Mouse (Mus musculus): ENCODE results near the gene Glis3. TPM values are rescaled to one million over a fixed set of nuclear protein-coding genes. Genes with fewer than 3 reads are reported as not detected.
A peak's percentile ranks its signal among the peaks of the same experiment; 100 is the strongest.

Glis3 gene
- polyA plus RNA-seq, 1 experiment from 2014 or later = 6.0 TPM

DNA sequence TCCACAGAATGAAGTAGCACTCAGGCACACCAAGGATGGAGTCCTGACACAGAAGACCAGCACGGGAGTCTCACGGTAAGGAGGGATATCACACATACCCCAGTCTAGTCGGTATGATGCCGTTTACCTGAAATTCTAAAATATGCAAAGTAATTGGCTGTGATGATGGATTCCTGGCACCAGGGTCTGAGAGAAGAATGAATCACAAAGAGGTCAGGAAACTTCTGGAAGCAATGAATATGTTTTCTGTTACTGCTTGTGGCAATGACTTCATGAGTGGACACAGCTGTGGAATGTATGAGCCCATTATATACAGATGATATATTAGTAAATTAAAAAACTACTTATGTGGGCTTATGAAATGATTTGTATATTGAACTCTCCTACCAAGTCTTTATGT lies 231.1 kb downstream of the Glis3 start:
- no peaks in the 10 kb centered on the region for H3K9me3 ChIP-seq (replicated peaks; ENCODE audit: low read length)
- H3K4me1 ChIP-seq (replicated peaks; ENCODE audit: insufficient read depth, low read length) = peaks cover 4% of the 10 kb centered on the region; the same call in 1 of the 2 replicates
- no peak overlapping the region for H3K4me2 ChIP-seq (ENCODE audit: low read length)
- no peak overlapping the region for H3K9ac ChIP-seq (ENCODE audit: low read depth, low read length)
- no peak overlapping the region for H3K27ac ChIP-seq
- DNase-seq (ENCODE audit: low spot score) = peak; percentile 64
- no peak for ATAC-seq (replicated peaks; ENCODE audit: low FRiP score, low read depth)
- TF ChIP-seq CTCF (IDR thresholded peaks at IDR 0.05; ENCODE audit: low read depth) = no peak
- H3K4me3 ChIP-seq (replicated peaks; ENCODE audit: low read depth, low read length) = no peak overlapping the region
- H3K36me3 ChIP-seq (ENCODE audit: insufficient read depth, low read length) = no peaks in the 10 kb centered on the region
- 76% methylated on average over 4 of the region's 4 CpGs for WGBS
- no peaks in the 10 kb centered on the region for H3K27me3 ChIP-seq (ENCODE audit: insufficient read depth, low read length)

DNA sequence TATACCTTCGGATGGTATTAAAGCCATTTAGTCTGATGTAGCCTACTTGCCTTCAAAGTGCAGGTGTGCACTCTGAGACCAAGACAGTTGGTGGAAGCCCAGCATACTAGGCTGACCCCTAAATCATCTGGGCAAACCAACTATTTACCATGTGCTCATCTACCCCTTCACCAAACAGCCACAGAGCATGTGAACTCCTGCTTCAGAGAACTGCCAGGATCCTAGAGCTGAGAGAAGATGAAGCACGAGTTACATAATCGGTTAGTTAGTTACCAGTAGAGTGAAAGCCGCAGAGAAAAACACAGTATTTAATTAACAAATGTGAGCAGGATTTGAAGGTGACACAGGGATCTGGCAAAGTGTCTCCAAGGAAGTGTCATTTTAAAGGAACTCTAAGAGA lies 237.7 kb downstream of the Glis3 start:
- ATAC-seq (replicated peaks; ENCODE audit: low FRiP score, low read depth) (no peak), DNase-seq (ENCODE audit: low spot score) (no peak)
- H3K36me3 ChIP-seq (ENCODE audit: insufficient read depth, low read length) = no peaks in the 10 kb centered on the region
- no peaks in the 10 kb centered on the region for H3K4me1 ChIP-seq (replicated peaks; ENCODE audit: insufficient read depth, low read length)
- TF ChIP-seq CTCF (IDR thresholded peaks at IDR 0.05; ENCODE audit: low read depth) = no peak
- H3K4me3 ChIP-seq (replicated peaks; ENCODE audit: low read depth, low read length) = no peak overlapping the region
- H3K9ac ChIP-seq (ENCODE audit: low read depth, low read length) = no peak overlapping the region
- no peaks in the 10 kb centered on the region for H3K27me3 ChIP-seq (ENCODE audit: insufficient read depth, low read length)
- no peaks in the 10 kb centered on the region for H3K9me3 ChIP-seq (replicated peaks; ENCODE audit: low read length)
- 91% methylated on average over 4 of the region's 4 CpGs for WGBS
- no peak overlapping the region for H3K4me2 ChIP-seq (ENCODE audit: low read length)
- no peak overlapping the region for H3K27ac ChIP-seq

DNA sequence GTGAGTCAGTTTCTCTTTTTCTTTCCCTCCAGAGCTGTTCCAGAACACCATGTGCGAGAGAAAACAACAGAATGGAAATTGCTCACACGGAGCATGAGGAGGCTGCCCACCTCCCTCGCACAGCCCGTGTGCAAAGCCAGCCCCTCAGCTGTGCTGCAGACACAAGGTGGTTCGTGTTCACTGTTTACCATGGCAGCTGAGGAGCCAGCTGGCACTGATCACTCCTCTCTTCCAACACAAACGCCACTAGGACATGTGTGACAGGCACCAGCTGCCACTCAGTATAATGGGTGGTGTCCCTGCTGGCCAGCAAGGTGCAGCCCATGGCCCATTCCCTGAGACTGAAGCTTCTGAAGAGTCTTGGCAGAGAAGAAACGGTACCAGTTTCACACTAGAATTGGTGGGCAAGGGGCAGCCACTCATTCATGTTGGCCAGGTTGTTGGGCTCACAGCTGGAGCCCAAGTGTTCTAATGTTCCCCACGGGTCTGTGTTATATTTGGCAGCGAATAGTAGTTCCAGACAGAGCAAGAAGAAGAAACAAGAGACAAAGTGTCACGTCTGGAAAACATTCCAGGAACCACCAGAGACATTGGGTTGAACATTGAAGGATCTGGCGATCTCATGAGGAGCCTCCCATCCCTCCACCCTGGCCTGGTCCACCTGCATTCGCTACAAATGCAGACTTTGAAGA lies 243.3 kb downstream of the Glis3 start:
- 53% methylated on average over 12 of the region's 12 CpGs for WGBS
- no peak for TF ChIP-seq CTCF (IDR thresholded peaks at IDR 0.05; ENCODE audit: low read depth)

DNA sequence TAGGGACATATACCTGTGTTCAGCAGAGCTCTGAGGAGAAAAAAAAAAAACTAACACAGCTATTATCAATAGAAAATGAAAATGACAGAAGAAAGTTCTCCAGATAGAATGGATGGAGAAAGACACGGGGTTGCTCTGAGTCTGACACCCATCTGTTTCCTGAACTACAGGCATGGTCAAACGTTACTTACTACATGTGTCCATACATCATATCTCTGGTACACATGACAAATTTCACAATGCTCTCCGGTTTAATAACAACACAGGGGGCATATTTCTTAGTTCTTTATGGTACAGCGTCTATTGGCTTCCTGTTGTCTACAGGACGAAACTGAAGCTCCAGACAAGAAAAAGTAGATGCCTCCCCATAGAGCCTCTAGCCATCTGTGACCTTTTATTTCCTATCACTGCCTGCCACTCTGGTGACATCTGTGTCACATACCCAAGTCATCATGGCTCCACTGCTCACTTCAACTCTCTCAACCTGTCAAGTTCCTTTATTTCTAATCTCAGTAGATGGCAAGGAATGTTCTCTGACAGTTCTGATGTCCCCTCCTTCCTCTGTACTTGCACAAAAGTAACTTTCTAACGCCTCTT lies 251.6 kb downstream of the Glis3 start:
- WGBS = 63% methylated on average over 6 of the region's 6 CpGs

More for the DNA sequence above, 243.3 kb downstream of the Glis3 start:
- Histone ChIP-seq H3K36me3 (ENCODE audit: insufficient read depth, low read length) (no peaks in the 10 kb centered on the region), H3K4me3 (replicated peaks; ENCODE audit: low read depth, low read length) (no peak overlapping the region), H3K9ac (ENCODE audit: low read depth, low read length) (no peak overlapping the region), H3K27me3 (ENCODE audit: insufficient read depth, low read length) (no peaks in the 10 kb centered on the region), H3K4me2 (ENCODE audit: low read length) (no peak overlapping the region), H3K27ac (no peak overlapping the region), H3K4me1 (replicated peaks; ENCODE audit: insufficient read depth, low read length) (no peaks in the 10 kb centered on the region), H3K9me3 (replicated peaks; ENCODE audit: low read length) (no peaks in the 10 kb centered on the region)
- DNase-seq (ENCODE audit: low spot score) = peak; percentile 23
- ATAC-seq (replicated peaks; ENCODE audit: low FRiP score, low read depth) = 0 out of 2 replicates have a peak, but pooled peaks have one; percentile 29

DNA sequence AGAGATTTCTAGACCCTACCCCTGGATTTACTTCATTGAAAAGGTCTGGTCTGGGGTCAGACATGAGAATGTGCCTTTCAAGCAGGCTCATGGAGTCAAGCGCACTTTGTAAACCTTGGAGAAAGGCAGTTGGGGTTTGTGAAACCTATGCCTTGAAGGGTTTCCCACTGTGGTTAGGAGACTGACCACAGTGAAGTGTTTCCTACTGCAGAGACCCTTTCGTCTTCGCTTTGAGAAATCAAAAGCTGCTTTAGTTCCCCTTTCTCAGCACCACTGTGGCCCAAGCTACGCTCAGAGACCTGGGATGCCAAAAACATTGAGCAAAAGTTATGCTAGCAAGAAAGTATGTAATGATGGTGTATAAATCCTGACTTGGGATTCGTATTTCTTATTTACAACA lies 255.7 kb downstream of the Glis3 start:
- Histone ChIP-seq H3K4me1 (replicated peaks; ENCODE audit: insufficient read depth, low read length) (no peaks in the 10 kb centered on the region), H3K36me3 (ENCODE audit: insufficient read depth, low read length) (no peaks in the 10 kb centered on the region), H3K9ac (ENCODE audit: low read depth, low read length) (no peak overlapping the region), H3K27ac (no peak overlapping the region), H3K27me3 (ENCODE audit: insufficient read depth, low read length) (no peaks in the 10 kb centered on the region), H3K9me3 (replicated peaks; ENCODE audit: low read length) (no peaks in the 10 kb centered on the region), H3K4me2 (ENCODE audit: low read length) (no peak overlapping the region), H3K4me3 (replicated peaks; ENCODE audit: low read depth, low read length) (no peak overlapping the region)
- 93% methylated on average over 5 of the region's 5 CpGs for WGBS
- no peak for TF ChIP-seq CTCF (IDR thresholded peaks at IDR 0.05; ENCODE audit: low read depth)
- ATAC-seq (replicated peaks; ENCODE audit: low FRiP score, low read depth) (no peak), DNase-seq (ENCODE audit: low spot score) (no peak)

More for the DNA sequence above, 251.6 kb downstream of the Glis3 start:
- Histone ChIP-seq H3K27me3 (ENCODE audit: insufficient read depth, low read length) (no peaks in the 10 kb centered on the region), H3K27ac (no peak overlapping the region), H3K4me3 (replicated peaks; ENCODE audit: low read depth, low read length) (no peak overlapping the region), H3K9me3 (replicated peaks; ENCODE audit: low read length) (no peaks in the 10 kb centered on the region), H3K36me3 (ENCODE audit: insufficient read depth, low read length) (no peaks in the 10 kb centered on the region), H3K4me2 (ENCODE audit: low read length) (no peak overlapping the region), H3K9ac (ENCODE audit: low read depth, low read length) (no peak overlapping the region), H3K4me1 (replicated peaks; ENCODE audit: insufficient read depth, low read length) (no peaks in the 10 kb centered on the region)
- no peak for TF ChIP-seq CTCF (IDR thresholded peaks at IDR 0.05; ENCODE audit: low read depth)
- ATAC-seq (replicated peaks; ENCODE audit: low FRiP score, low read depth) = no peak
- DNase-seq (ENCODE audit: low spot score) = no peak

DNA sequence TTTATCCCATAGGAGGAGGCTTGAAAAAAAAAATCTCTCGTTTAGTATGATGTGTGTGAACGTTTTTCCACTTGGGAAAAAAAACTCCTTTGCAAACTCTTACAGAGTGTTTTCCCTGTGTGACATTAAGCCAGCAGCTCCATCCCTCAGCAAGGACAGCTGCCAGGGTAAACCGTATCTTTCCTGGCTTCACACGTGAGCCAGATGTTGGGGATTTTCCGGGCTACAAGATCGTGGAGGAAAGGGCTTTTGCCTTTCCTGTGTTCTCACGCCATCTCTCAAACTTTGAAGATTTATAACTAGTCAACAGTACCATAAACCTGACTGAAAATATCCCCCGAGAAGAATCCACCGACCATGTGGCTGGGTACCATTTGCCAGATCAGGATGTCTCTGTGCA lies 256.9 kb downstream of the Glis3 start:
- Histone ChIP-seq H3K27me3 (ENCODE audit: insufficient read depth, low read length) (no peaks in the 10 kb centered on the region), H3K9me3 (replicated peaks; ENCODE audit: low read length) (no peaks in the 10 kb centered on the region), H3K4me3 (replicated peaks; ENCODE audit: low read depth, low read length) (no peak overlapping the region), H3K4me1 (replicated peaks; ENCODE audit: insufficient read depth, low read length) (no peaks in the 10 kb centered on the region), H3K27ac (no peak overlapping the region), H3K4me2 (ENCODE audit: low read length) (no peak overlapping the region), H3K36me3 (ENCODE audit: insufficient read depth, low read length) (no peaks in the 10 kb centered on the region), H3K9ac (ENCODE audit: low read depth, low read length) (no peak overlapping the region)
- no peak for ATAC-seq (replicated peaks; ENCODE audit: low FRiP score, low read depth)
- 20% methylated on average over 9 of the region's 9 CpGs for WGBS
- TF ChIP-seq CTCF (IDR thresholded peaks at IDR 0.05; ENCODE audit: low read depth) = no peak
- DNase-seq (ENCODE audit: low spot score) = no peak

Measured in kidney, postnatal 0 days (tissue).